Mouse (Mus musculus): ENCODE results near the gene Lyg2. TPM values are rescaled to one million over a fixed set of nuclear protein-coding genes. Genes with fewer than 3 reads are reported as not detected.

Lyg2 gene
- not detected in 2 replicates for polyA plus RNA-seq (2012; rRNA removed)

DNA sequence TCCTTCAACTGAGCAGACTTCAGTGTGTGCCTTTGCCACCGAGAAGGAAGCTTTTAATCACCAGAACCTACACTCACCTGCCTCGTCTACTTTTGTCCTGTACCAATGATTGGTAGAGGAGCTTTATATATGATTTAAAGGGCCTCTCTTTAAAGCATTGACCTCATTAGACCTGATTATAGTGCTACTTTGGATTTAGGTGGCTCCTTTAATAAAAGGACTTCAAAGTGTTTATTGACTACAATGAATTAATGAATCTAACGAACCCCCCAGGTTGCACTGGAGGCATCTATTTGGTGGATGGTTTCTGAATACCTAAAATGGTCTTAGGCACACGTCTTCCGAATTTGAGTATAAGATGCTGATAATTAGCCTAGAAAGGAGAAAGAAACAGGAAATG, at the start of gene Lyg2:
Gene Lyg2 (minus strand): TSS at position 101 of the 400 bp plus-strand sequence.
- no peak for DNase-seq (ENCODE audit: extremely low spot score in 1 of 2, low spot score in 1 of 2)

DNA sequence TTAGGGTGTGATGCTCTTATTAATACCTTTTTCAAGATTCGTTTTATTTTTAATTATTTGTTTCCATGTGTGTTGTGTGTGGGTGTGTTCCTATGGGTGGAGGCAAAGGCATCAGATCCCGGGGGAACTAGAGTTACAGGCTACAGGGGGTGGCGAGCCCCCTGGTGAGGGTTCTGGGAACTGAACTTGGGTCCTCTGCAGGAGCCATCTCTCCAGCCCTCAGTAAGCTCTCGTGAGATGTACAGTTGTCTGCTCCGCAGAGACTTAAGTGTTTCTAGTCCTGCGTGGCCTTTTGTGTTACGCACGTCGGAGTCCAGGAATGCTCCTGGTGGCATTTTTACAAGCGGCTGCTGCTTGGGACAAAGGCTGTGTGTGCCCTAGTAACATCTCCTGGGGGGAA, 49.3 kb upstream of the Lyg2 start:
- no peak for DNase-seq (ENCODE audit: extremely low spot score in 1 of 2, low spot score in 1 of 2)

DNA sequence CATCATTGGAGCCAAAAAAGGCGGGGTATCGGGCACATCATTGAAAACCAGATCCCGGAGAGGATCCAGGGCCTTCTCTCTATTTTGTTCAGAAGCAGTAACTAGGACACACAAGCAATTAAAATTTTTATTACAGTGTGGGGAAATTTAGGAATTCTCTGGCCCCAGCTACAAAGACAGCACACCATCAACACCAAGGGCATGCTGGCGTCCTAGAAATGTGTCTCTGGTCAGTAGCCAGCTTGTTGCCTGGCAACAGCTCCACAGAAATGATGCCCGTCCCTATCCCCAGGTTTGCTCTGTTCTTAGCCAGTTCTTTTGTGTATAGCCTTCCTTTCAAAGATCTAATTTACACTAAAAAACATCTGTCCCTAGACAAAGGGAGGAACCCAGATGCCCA, 43.2 kb upstream of the Lyg2 start:
- peak in 1 of 2 experiments; percentile 28 for DNase-seq (ENCODE audit: extremely low spot score in 1 of 2, low spot score in 1 of 2)

DNA sequence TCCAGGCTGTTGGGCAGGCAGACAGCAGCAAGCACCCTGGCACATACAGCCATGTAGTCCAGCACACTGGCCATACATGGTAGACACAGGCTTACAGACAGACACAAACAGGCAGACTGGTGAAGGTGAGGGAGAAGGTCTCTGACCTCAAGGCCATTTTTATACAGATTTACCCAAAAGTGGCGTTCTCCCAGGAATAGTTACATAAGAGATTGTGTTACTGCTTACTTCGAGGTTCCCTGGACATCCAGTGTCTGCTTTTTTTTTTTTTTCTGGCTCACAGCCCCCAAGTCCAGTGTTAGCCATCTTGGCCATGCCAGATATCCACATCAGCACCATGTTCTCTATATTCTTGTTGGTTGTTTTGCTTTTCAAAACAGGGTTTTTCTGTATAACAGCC, 42.2 kb upstream of the Lyg2 start:
- DNase-seq (ENCODE audit: extremely low spot score in 1 of 2, low spot score in 1 of 2): no peak

DNA sequence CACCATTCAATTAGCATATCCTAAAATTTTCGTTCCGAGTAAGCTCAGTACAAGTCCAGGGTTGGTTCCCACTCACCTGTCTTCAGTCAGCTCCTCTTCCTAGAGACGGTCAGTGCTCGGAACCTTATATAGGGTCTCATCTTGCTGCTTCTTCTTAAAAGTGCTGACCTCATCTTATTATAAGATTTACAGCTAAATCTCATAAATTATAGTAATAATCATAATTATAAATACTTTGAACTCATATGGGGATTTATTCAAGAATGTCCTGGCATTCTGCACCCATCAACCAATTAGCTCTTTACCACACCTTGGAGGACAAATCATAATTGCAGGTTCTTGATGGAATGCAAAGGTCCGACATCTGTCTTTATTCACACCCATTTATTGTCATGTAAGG, 41.4 kb upstream of the Lyg2 start, which contains the start of gene Lyg1:
Gene Lyg1 (minus strand): TSS at position 101 of the 400 bp plus-strand sequence.
- DNase-seq (ENCODE audit: extremely low spot score in 1 of 2, low spot score in 1 of 2): no peak

DNA sequence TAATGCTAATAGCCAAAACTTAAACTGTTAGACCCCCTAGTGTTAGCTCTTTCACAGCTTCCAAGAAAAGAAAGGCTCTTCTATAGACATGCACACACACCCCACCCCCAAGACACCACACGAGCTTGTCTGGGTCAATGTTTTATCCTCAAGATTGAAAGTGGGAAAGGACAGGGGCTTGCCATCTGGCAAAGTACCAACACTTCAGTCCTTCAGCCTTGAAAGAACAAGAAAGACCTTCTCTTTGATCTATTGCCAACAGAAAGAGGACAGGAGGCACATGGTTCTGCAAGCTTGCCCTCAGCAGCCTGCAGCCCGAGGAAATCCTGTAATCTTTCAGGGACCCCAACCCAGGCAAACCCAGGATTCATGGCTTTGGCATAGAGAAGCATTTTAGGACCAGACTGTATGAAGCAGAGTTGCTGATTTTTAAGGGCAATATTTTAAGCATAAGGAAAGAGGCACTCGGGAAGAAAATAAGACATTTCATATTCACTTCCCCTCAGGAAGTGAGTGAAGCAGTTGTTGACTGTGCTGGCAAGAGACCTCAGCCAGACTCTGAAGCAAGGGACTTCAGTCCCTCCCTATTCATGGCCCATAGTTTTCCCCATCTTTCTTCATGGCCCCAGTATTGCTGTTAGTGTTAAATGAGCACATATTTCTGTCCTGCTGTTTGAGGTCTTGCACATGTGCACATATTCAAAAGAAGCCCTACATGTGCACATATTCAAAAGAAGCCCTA, 40.6 kb upstream of the Lyg2 start:
- peak; percentile 13 to 22 for DNase-seq (ENCODE audit: extremely low spot score in 1 of 2, low spot score in 1 of 2)

DNA sequence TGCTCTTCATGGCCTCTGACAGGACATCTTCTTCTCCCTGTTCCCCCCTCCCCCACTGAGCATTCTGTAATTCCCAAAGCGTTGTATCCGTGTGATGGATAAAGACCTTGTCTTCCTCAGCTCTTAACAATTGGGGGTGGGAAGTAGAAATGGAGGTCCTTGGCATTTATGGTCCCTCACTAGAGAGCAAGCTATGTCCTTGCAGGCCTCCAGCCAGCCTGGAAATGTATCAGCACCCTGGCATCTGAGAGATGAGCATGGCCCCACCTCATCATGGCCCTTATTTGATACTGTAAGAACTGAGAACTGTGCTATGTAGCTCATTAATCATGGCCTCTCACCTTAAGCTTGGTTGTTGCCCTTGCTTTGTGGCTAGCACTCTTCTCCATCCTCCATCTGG, 39.0 kb upstream of the Lyg2 start:
- DNase-seq (ENCODE audit: extremely low spot score in 1 of 2, low spot score in 1 of 2): no peak

DNA sequence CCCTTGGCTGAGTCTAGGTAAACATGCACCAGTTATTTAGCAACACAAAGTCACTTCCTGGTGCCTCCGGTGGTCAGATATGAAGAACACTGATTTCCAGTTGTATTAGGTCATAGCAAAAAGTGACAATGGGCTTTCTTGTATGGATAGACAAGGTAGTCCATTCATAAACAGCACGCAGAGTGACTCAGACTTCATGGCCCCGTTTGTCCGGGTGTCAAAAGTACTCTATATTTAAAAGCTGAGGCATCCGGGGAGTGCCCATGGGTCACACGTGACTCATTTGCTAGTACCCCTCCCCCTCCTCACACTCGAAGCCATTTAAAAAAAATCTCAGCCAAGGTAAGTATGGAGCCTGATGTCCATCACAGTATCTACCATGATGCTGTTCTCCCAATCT, 38.5 kb upstream of the Lyg2 start:
- DNase-seq (ENCODE audit: extremely low spot score in 1 of 2, low spot score in 1 of 2): no peak

DNA sequence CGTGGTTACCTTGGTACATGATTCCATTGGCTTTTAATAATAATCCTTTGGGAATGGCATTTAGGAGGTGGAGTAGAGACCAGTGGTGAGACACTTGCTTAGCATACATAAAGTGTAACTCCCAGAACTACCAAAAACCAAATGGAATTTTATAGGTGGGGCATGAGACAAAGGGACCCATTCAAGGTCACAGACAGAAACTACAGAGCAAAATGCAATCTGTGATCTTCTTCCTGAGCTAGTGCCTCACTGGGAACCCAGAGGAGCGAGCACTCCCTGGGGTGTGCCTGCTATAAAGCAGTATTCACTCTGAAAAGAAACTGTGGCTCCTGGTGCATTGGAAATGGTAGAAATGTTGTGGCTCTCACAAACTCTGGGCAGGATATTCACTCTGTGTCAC, 32.6 kb upstream of the Lyg2 start:
- no peak for DNase-seq (ENCODE audit: extremely low spot score in 1 of 2, low spot score in 1 of 2)

DNA sequence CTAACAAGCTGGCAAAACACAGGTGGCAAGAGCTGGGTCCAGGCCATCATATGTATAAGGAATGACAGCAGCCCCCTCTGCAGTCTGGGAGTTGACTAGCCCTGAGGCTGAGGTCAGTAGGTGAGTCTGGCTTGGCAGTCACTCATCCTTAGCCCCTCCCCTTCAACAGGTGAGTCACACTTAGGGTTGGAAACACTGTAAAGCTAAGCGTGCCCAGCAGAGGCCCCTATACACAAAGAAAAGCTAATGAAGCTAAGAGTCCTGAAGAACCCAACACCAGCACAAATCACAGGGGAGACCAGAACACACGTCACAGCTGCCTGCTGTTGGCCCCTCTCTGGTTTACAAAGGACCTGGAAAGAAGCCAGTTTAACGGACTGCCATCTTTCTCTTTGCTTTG, 15.5 kb upstream of the Lyg2 start:
- DNase-seq (ENCODE audit: extremely low spot score in 1 of 2, low spot score in 1 of 2): peak in 1 of 2 experiments; percentile 17

DNA sequence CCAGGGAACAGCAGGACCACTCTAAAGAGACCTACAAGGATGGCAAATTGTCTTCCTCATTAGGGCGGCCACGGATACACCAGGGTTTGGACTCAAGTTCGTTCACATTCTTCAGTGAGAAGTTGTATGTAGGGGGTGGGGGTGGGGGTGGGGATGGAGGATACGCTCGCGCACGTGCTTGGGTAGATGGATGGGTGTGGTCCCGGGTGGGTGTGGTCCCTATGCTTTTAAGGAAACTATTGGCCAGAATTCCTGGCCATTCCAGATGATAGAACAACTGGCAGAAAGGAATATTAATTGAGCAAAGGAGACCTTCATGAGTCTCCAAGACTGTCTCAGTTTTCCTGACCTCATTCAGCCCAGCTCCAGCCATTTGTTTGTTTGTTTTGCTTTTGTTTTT, 9.7 kb upstream of the Lyg2 start:
- DNase-seq (ENCODE audit: extremely low spot score in 1 of 2, low spot score in 1 of 2): no peak

DNA sequence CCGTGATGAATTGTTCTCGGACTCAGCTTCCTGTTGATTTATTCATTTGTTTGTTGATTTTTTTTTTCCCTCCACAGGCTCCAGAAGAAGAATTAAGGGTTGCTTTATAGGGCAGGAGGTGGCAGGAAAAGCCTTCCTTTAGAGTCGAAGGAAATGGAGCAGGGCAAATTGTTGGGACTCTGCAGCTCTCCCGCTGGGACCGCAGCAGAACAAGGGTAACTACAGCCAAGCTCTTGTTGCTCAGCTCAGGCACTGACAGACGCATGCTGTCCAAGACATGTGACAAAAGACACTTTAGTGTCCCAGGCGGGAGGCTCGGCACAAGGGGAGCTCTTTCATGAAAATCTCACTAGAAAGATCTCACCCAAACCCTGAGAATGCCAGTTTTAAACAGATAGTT, 6.2 kb upstream of the Lyg2 start:
- no peak for DNase-seq (ENCODE audit: extremely low spot score in 1 of 2, low spot score in 1 of 2)

DNA sequence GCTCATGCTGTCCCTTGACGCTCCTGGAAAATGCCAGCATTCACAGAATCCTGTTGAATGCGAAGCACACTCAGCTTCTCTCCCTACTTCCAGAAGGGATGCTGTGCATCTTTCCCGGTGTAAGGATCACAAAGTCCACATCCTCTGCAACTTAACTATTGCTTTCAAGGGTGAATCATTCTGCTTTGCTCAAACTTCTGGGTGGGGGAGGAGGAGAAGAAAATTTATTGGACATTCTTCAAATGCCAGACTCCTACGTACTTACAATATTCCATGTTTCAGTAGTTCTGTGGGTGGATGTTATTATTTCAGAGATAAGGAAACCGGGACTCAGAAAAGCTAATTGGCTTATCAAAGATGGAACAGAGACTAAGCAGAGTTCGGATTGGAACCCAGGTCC, 1.8 kb upstream of the Lyg2 start:
- peak in 1 of 2 experiments; percentile 20 for DNase-seq (ENCODE audit: extremely low spot score in 1 of 2, low spot score in 1 of 2)

DNA sequence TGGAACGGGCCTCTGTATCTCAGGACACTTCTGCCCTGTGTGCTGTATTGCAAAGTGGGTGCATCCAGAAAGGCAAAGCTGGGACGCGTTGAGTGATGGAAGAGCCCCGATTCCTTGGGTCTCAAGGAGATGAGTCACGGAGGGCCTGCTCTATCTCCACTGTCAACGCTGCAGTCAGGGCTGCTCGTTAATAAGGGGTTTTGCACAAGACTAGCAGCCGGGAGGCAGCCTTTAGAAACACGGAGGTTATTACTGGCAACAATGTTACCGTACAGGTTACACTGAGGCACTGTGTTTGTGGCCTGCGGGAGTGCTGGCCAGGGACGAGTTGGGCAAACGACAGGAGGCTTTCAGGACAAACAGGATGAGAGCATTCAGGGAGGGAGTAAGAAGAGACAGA, 1.4 kb upstream of the Lyg2 start:
- DNase-seq (ENCODE audit: extremely low spot score in 1 of 2, low spot score in 1 of 2): no peak

DNA sequence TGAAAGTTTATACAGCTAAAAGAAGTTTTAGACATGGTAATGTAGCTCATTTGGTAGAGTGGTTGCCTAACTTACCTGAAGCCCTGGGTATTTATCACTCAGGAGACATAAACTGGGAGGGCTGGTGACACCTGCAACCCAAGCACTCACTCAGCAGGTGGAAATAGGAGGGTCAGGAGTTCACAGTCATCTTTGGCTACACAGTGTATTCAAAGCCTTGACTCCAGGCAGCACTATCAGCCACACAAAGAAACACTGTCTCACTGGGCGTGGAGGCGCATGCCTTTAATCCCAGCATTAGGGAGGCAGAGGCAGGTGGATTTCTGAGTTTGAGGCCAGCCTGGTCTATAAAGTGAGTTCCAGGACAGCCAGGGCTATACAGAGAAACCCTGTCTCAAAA, 3.5 kb downstream of the Lyg2 start:
- DNase-seq (ENCODE audit: extremely low spot score in 1 of 2, low spot score in 1 of 2): no peak

DNA sequence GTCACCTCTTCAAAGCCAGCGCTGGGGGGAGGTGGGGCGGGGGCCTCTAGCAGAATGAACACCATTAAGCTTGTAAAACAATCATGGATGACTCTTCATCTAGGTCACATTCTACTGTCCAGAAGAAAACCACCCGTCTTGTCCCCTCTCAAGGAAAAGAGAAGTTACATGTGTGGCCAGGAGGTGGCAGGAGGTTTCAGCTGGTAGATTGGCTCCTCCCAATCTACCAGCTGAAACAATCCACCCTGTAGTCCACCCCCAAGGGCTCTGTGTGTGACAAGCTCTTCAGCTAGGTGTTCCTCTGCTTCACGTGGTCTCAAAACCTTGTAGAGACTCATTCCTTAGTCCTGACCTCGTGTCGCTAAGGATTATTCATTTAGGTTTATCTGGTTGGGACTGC, 13.1 kb downstream of the Lyg2 start:
- DNase-seq (ENCODE audit: extremely low spot score in 1 of 2, low spot score in 1 of 2): peak in 1 of 2 experiments; percentile 49

DNA sequence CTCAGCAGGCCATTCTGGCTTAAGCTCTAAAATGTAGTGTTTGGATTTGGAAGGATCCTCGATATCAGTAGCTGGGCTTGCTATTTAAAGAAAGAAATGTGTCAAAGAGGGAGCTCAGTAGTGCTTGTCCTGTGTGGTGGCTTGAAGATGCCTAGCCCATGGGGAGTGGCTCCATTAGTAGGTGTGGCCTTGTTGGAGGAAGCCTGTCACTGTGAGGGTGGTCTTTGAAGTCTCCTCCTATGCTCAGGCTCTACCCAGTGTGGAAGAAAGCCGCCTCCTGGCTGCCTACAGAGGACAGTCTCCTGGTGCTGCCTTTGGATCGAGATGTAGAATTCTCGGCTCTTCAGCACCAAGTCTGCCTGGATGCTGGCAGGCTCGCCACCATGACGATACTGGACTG, 16.0 kb downstream of the Lyg2 start:
- DNase-seq (ENCODE audit: extremely low spot score in 1 of 2, low spot score in 1 of 2): no peak

DNA sequence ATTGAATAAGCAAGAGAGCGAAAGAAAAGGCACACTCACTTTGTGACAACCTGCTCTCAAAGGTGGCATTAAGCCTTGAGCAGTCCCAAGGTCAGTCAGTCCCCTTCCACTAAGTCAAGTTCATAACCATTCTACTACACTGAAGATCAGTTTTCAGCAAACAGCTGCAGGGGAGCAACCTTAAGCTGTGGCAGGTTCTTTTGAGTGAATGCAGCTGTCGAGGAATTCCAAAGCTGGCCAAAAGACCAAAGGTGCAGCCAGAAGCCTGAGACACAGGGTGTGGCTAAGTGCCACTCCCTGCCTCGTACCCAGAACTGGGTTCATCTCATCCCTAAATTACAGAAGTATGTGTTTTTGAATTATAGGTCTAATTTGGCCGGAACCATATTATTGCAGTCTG, 16.5 kb downstream of the Lyg2 start:
- no peak for DNase-seq (ENCODE audit: extremely low spot score in 1 of 2, low spot score in 1 of 2)

DNA sequence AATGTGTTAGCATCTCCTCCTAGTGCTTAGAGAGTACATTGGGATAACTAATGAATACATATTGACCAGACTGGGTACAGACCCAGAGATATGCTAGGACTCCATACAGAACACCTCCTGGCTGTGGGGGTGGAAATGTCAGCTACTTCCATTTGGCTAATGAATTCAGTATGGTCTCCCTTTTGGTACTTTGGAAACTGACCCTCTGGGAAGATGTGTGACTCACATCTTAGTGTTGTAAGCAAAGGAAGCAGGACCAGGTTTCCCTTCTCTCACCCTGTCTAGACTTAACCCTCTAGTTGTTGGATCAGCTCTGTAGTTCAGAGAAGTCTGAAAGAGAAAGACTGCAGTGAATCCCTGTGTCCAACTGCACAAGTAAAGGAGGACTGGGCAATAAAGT, 21.7 kb downstream of the Lyg2 start:
- DNase-seq (ENCODE audit: extremely low spot score in 1 of 2, low spot score in 1 of 2): no peak

DNA sequence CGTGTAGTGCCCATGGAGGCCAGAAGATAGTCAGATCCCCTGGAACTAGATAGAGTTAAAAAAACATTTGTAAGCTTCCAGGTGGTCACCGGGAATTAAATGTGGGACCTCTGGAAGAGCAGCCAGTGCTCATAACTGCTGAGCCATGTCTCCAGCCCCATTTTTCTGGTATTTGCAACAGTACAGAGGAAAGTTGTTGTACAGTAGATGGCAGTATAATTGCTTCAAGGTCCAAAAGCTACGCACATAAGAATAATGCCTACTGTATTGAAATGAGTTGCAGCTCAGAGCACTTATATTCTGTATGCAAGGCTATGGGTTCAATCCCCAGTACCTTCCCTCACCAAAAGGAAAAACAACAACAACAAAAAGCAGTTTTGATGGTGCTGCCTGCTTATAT, 24.9 kb downstream of the Lyg2 start:
- no peak for DNase-seq (ENCODE audit: extremely low spot score in 1 of 2, low spot score in 1 of 2)

DNA sequence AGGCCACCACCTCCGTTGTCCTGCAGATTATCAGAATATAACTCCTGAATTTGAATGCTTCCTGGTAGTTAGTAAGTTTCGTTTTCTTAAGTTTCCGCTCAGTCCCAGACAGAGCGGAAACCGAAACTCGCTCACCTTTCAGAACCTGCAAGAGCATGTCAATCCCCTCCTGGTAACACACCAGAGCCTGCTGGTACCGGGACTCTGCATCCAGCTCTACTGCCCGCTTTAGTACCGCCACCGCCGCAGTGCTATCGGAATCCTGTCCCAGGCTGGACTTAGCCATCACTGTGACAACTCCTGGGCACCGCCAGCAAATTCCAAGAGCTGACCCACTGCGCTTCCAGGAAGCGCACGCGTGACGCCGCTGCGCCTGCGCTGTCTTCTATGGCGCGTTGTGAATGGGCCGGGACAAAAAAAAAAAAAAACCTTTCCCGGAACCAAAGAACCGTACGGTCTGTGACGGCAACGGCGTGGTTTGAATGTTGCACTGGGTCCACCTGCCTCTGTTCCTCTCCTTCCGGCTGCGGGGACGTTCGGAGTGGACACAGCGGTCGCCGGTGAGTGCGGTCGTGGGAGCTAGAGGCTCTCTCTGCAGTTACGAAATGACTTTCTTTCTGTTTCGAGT, 26.2 kb downstream of the Lyg2 start, which contains the start of the genes Mitd1 and Mrpl30:
Gene Mitd1 (minus strand): TSS at position 387 of the 628 bp plus-strand sequence.
Gene Mrpl30 (plus strand): TSS at position 453 of the 628 bp plus-strand sequence.
- peak; percentile 81 to 95 for DNase-seq (ENCODE audit: extremely low spot score in 1 of 2, low spot score in 1 of 2)

DNA sequence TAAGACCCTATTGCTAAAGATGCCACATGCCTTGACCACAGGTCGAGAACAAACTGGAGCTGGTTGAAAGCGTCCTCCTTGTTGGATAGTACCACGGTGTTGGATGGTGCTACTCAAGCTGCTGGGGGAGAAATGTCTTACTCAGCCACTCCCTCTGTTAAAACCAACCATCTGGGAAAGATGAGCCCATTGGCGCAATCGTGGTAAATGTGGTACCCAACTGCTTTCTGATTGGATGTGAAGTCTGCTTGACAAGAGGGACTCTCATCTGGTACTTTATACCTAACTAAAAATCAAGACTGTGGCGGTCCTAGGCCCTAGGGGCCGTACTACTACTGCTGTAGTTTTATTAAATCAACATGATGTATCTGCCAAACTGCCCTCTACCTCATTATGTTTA, 27.1 kb downstream of the Lyg2 start:
- DNase-seq (ENCODE audit: extremely low spot score in 1 of 2, low spot score in 1 of 2): no peak
